Mouse (Mus musculus) kidney, embryonic 15.5 days (tissue): ENCODE data around the gene Ackr3. TPM values are rescaled to one million over a fixed set of nuclear protein-coding genes. Genes with fewer than 3 reads are reported as not detected.

ENCODE experiments used
- ATAC-seq: fragments of 200-750 bp; cut with Nextera tagmentation; replicated peaks from 2 replicates; pipeline ENCODE4 v1.8.0; 2017; ENCODE audit warnings: moderate TSS enrichment; ENCODE audit not compliant: low FRiP score
- H3K27ac ChIP-seq: fragments of 300-500 bp; sonication (generic); 2 replicates; pipeline ENCODE4 v1.5.1; 2015; ENCODE audit warnings: mild to moderate bottlenecking, inconsistent platforms
- H3K27me3 ChIP-seq: fragments of 300-500 bp; sonication (generic); 2 replicates; pipeline ENCODE4 v1.6.1; 2015; ENCODE audit warnings: inconsistent platforms
- H3K36me3 ChIP-seq: fragments of 300-500 bp; sonication (generic); 2 replicates; pipeline ENCODE4 v1.6.1; 2015; ENCODE audit warnings: inconsistent platforms
- H3K4me1 ChIP-seq: fragments of 300-500 bp; sonication (generic); 2 replicates; pipeline ENCODE4 v1.6.1; 2015; ENCODE audit warnings: inconsistent platforms
- H3K4me2 ChIP-seq: fragments of 300-500 bp; sonication (generic); 2 replicates; pipeline ENCODE4 v1.6.1; 2015; ENCODE audit warnings: moderate library complexity, mild to moderate bottlenecking, inconsistent platforms
- H3K4me3 ChIP-seq: fragments of 300-500 bp; sonication (generic); replicated peaks from 2 replicates; pipeline ENCODE4 v1.5.1; 2015; ENCODE audit warnings: mild to moderate bottlenecking, inconsistent platforms
- H3K9ac ChIP-seq: fragments of 300-500 bp; sonication (generic); 2 replicates; pipeline ENCODE4 v1.6.1; 2015; ENCODE audit warnings: mild to moderate bottlenecking, inconsistent platforms
- H3K9me3 ChIP-seq: fragments of 300-500 bp; sonication (generic); replicated peaks from 2 replicates; pipeline ENCODE4 v1.6.1; 2016; ENCODE audit warnings: inconsistent platforms
- WGBS: fragments of 180-500 bp; shearing (Covaris S2); methylation state at CpG from one replicate; pipeline ENCODE4 v1.1.7; 2015; ENCODE audit warnings: mixed read lengths; 5-methylcytosine and 5-hydroxymethylcytosine counted together
- polyA plus RNA-seq: library from polyadenylated mRNA; unstranded; fragments of >200 nt; fragmentation: Nextera tagmentation; extraction: Ambion mirVana; gene quantifications from 2 replicates; pipeline ENCODE4 v1.2.1, GENCODE M21; 2015

The Ackr3 gene
- polyA plus RNA-seq, 1 experiment from 2014 or later = 46.8 TPM

GRCm38 (mm10) chr1:90231591-90232490, 28.1 kb downstream of the Ackr3 start:
- H3K27ac ChIP-seq = no peak overlapping the region
- H3K36me3 ChIP-seq = no peaks in the 10 kb centered on the region
- H3K4me3 ChIP-seq = no peak overlapping the region
- peaks cover 25% of the 10 kb centered on the region for H3K4me1 ChIP-seq
- H3K27me3 ChIP-seq = no peaks in the 10 kb centered on the region
- 40% methylated on average over 22 of the region's 22 CpGs for WGBS
- no peaks in the 10 kb centered on the region for H3K9me3 ChIP-seq
- H3K4me2 ChIP-seq = no peak overlapping the region
- no peak overlapping the region for H3K9ac ChIP-seq
- no peak for ATAC-seq

DNA sequence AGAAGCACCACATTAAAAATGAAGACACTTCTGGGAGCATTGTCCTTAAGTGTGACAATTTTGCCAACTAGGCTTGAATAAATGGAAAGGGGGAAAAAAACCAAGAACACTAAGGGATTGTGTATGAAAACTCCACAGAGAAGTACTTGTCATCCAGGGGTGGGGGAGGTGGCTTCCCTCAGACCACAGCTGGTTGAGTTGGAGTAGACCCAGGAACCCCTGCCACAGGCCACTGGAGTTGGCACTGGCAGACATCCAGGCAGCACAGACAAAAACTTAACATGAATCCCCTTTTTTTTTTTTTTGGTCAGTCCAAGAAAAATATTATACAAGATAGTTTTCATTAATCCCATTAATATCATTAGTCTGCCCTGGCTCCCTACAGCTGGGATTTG, 28.7 kb downstream of the Ackr3 start:
- Histone ChIP-seq H3K4me3 (no peak overlapping the region), H3K27me3 (no peaks in the 10 kb centered on the region), H3K9me3 (no peaks in the 10 kb centered on the region), H3K27ac (no peak overlapping the region), H3K9ac (no peak overlapping the region), H3K4me2 (no peak overlapping the region), H3K4me1 (peaks cover 24% of the 10 kb centered on the region), H3K36me3 (no peaks in the 10 kb centered on the region)
- no peak for ATAC-seq

DNA sequence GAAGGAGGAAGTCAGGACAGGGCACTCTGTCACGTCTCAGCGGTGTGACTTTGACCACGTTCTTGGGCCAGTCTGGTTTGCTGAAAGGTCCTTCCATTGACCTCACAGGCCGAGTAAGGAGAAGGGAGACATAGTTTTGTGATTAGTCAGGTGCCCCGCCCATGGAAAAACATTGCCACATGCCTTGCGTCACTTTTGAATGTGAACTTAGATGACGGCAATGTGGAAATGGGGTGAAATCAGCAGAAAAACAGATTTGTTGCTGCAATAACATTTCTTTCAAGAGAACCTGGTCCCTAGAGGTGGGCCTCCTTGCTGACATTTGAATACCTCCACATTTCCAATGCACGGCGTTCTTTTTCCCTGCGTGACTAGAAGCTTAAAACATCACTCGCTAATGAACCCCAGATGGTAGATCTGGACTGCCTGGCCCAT, 30.9 kb downstream of the Ackr3 start:
- H3K4me2 ChIP-seq = no peak overlapping the region
- no peak overlapping the region for H3K9ac ChIP-seq
- peaks cover 12% of the 10 kb centered on the region for H3K4me1 ChIP-seq
- no peaks in the 10 kb centered on the region for H3K27me3 ChIP-seq
- H3K36me3 ChIP-seq = no peaks in the 10 kb centered on the region
- 54% methylated on average over 11 of the region's 11 CpGs for WGBS
- H3K9me3 ChIP-seq = no peaks in the 10 kb centered on the region
- ATAC-seq = no peak
- no peak overlapping the region for H3K27ac ChIP-seq
- no peak overlapping the region for H3K4me3 ChIP-seq

DNA sequence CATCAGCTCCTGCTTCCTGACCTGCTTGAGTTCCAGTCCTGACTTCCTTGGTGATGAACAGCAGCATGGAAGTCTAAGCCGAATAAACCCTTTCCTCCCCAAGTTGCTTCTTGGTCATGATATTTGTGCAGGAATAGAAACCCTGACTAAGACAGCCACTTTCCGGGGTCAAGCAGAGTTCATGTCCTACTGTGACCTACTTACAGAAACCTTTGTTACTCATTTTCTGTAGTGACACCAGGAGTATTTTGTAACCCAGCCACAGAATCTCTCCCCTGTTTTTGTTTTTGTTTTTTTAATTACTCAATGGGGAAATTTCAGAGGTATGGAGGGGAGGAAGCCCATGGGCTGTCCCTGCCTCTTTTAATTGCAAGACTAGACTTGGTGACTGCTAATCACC, 32.9 kb downstream of the Ackr3 start:
- H3K9me3 ChIP-seq = no peaks in the 10 kb centered on the region
- peaks cover 12% of the 10 kb centered on the region for H3K4me1 ChIP-seq
- no peak overlapping the region for H3K4me3 ChIP-seq
- WGBS = 72% methylated on average over 2 of the region's 2 CpGs
- H3K9ac ChIP-seq = no peak overlapping the region
- H3K27me3 ChIP-seq = no peaks in the 10 kb centered on the region
- H3K4me2 ChIP-seq = no peak overlapping the region
- ATAC-seq = no peak
- H3K27ac ChIP-seq = no peak overlapping the region
- no peaks in the 10 kb centered on the region for H3K36me3 ChIP-seq

GRCm38 (mm10) chr1:90238095-90238888, 34.5 kb downstream of the Ackr3 start:
- 87% methylated on average over 9 of the region's 9 CpGs for WGBS
- Histone ChIP-seq H3K4me3 (no peak overlapping the region), H3K4me2 (no peak overlapping the region), H3K9me3 (no peaks in the 10 kb centered on the region), H3K27ac (no peak overlapping the region), H3K36me3 (no peaks in the 10 kb centered on the region), H3K4me1 (0 out of 2 replicates have a peak, but pooled peaks cover 4% of the 10 kb centered on the region), H3K27me3 (no peaks in the 10 kb centered on the region), H3K9ac (no peak overlapping the region)
- no peak for ATAC-seq

- Histone ChIP-seq H3K9me3 (no peaks in the 10 kb centered on the region), H3K4me1 (0 out of 2 replicates have a peak, but pooled peaks cover 1% of the 10 kb centered on the region), H3K4me3 (no peak overlapping the region), H3K27me3 (no peaks in the 10 kb centered on the region), H3K4me2 (no peak overlapping the region), H3K27ac (no peak overlapping the region), H3K9ac (no peak overlapping the region), H3K36me3 (no peaks in the 10 kb centered on the region)
- WGBS = 85% methylated on average over 16 of the region's 16 CpGs
- ATAC-seq = no peak
Measured at GRCm38 (mm10) chr1:90239336-90240225, 35.8 kb downstream of the Ackr3 start.

DNA sequence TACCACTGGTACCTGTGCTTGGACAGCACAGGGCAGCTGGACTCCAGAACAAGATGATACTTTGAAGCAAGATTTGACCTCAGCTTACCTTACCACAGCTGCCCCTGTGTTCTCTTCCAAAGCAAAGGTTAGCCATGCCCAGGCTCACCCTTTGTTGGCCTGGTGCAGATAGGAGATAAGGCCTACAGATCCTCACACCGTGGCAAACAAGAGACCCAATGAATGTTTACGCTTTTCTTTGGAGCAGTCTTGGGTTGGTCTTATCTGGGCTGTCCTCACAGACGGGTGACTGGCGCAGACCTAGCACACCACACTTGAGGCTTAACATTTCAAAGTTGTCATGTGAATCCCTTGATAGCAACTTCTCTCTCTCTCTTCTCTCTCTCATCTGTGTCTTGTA, 36.5 kb downstream of the Ackr3 start:
- no peak for ATAC-seq
- Histone ChIP-seq H3K9ac (no peak overlapping the region), H3K36me3 (no peaks in the 10 kb centered on the region), H3K4me1 (no peaks in the 10 kb centered on the region), H3K4me2 (no peak overlapping the region), H3K4me3 (no peak overlapping the region), H3K9me3 (no peaks in the 10 kb centered on the region), H3K27ac (no peak overlapping the region), H3K27me3 (no peaks in the 10 kb centered on the region)
- 88% methylated on average over 4 of the region's 4 CpGs for WGBS

GRCm38 (mm10) chr1:90242444-90242989, 38.7 kb downstream of the Ackr3 start:
- Histone ChIP-seq H3K4me1 (no peaks in the 10 kb centered on the region), H3K9ac (no peak overlapping the region), H3K36me3 (no peaks in the 10 kb centered on the region), H3K4me2 (no peak overlapping the region), H3K27me3 (no peaks in the 10 kb centered on the region), H3K4me3 (no peak overlapping the region), H3K27ac (no peak overlapping the region), H3K9me3 (no peaks in the 10 kb centered on the region)
- 83% methylated on average over 8 of the region's 8 CpGs for WGBS
- ATAC-seq = no peak

- WGBS = 95% methylated on average over 1 of the region's 1 CpGs
- H3K4me3 ChIP-seq = no peak overlapping the region
- H3K4me2 ChIP-seq = no peak overlapping the region
- H3K27ac ChIP-seq = no peak overlapping the region
- H3K9me3 ChIP-seq = no peaks in the 10 kb centered on the region
- 0 out of 2 replicates have a peak, but pooled peaks cover 6% of the 10 kb centered on the region for H3K4me1 ChIP-seq
- no peaks in the 10 kb centered on the region for H3K27me3 ChIP-seq
- no peak overlapping the region for H3K9ac ChIP-seq
- H3K36me3 ChIP-seq = no peaks in the 10 kb centered on the region
- no peak for ATAC-seq
Measured at GRCm38 (mm10) chr1:90244537-90244936, 40.8 kb downstream of the Ackr3 start.

DNA sequence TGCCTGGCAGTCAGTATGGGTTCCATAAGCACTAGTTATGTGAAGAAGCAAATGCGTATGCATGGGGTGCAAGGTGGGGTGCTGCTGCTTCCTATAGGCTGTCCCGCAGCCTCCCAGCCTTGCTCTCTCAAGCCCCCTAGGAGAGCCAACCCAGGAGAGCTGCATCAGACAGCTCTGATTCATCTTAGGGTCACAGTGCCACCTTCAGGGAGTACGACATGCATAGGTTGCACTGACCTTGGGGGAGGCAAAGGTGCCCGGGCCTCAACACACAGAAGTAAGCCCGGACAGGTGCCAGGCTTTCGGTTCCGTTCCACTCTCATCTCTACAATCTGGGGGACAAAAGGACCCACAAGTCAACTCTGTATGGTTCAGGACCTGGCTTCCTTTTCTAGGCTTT, 41.8 kb downstream of the Ackr3 start:
- Histone ChIP-seq H3K36me3 (no peaks in the 10 kb centered on the region), H3K4me3 (no peak overlapping the region), H3K9me3 (no peaks in the 10 kb centered on the region), H3K27ac (no peak overlapping the region), H3K27me3 (no peaks in the 10 kb centered on the region), H3K4me1 (peaks cover 10% of the 10 kb centered on the region), H3K4me2 (no peak overlapping the region), H3K9ac (no peak overlapping the region)
- no peak for ATAC-seq
- 76% methylated on average over 7 of the region's 7 CpGs for WGBS

DNA sequence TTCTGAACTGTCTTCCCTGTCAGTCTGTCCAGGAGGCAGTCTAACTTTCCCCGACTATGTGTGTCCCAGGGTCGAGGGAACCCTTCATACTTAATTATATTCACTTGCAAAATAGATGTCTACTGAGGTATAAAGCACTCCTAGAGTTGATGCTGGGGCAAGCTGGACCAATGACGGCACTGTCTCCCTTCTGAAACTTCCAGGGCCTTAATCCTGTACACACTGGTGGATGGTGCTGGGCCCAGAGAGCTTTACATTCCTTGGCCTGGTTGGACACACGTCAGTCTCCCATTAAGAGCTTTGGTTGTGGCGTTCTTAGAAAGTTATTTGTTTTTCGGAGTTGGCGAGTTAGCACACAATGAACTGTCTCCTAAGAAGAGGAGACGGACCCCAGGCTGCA, 42.3 kb downstream of the Ackr3 start:
- WGBS = 80% methylated on average over 8 of the region's 8 CpGs

More for the DNA sequence above, 42.3 kb downstream of the Ackr3 start:
- no peaks in the 10 kb centered on the region for H3K27me3 ChIP-seq
- no peak overlapping the region for H3K4me3 ChIP-seq
- no peaks in the 10 kb centered on the region for H3K9me3 ChIP-seq
- no peaks in the 10 kb centered on the region for H3K36me3 ChIP-seq
- H3K27ac ChIP-seq = no peak overlapping the region
- H3K4me1 ChIP-seq = peaks cover 15% of the 10 kb centered on the region
- no peak for ATAC-seq
- H3K9ac ChIP-seq = no peak overlapping the region
- H3K4me2 ChIP-seq = no peak overlapping the region
